ENCODE assay signal across 27 mouse cellular contexts in the genomic region with DNA sequence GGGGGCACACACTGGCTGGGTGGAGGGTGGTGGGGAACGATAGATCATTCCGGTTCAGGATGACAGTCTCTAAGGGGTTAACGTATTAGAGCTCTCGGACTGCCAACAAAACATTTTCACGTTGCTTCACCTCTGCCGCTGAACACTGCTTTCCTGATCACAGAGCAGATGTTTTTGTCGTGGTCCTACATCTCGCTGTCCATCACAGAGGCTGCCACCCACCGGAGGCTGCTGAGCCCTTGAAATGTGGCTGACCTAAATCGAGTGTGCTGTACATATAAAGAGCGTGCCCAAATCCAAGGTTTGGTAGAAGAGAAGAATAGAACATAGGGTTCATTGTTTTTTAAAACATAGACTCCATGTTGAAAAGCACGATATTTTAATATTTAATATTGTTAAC.
DNase-seq lines count a peak whose midpoint lies in the region; ATAC-seq lines count a peak whose summit lies in the region.
"Had no signal": no experiment of that assay in that cellular context is flagged by ENCODE, and none has a peak within 500 bp of the region (broad histone marks: within the 10 kb centered on the region; RNA-seq: fewer than 3 reads in every experiment).

No protein-coding gene starts in this region.

- H3K4me1 ChIP-seq in hindbrain, embryonic 11.5 days (replicated peaks; ENCODE audit: control insufficient read depth, insufficient read depth, low read length): no peaks in the 10 kb centered on the region
- 0 out of 2 replicates have a peak, but pooled peaks cover 14% of the 10 kb centered on the region for H3K4me1 ChIP-seq in hindbrain, embryonic 10.5 days (replicated peaks)
- peaks cover 4% of the 10 kb centered on the region; the same call in 1 of the 2 replicates for H3K4me1 ChIP-seq in neural tube, embryonic 14.5 days (ENCODE audit: control insufficient read depth, insufficient read depth, low read length)
- H3K4me1 ChIP-seq in neural tube, embryonic 15.5 days: peaks cover 12% of the 10 kb centered on the region
- peaks cover 17% of the 10 kb centered on the region for H3K4me1 ChIP-seq in hindbrain, embryonic 13.5 days (replicated peaks)
- H3K4me1 ChIP-seq in hindbrain, embryonic 16.5 days (ENCODE audit: control insufficient read depth, insufficient read depth, low read depth, low read length): peaks cover 9% of the 10 kb centered on the region
- H3K4me1 ChIP-seq: liver, embryonic 15.5 days; neural tube, embryonic 12.5 days had no signal

- ATAC-seq in hindbrain, embryonic 11.5 days (ENCODE audit: low FRiP score): 0 out of 2 replicates have a peak, but pooled peaks have one; percentile 12
- ATAC-seq in neural tube, embryonic 14.5 days (ENCODE audit: low read depth): peak; percentile 59; the same call in 1 of the 2 replicates
- no peak for ATAC-seq in neural tube, embryonic 15.5 days (ENCODE audit: low FRiP score)
- no peak; the same call in 1 of the 2 replicates for ATAC-seq in hindbrain, embryonic 13.5 days (ENCODE audit: low FRiP score)
- ATAC-seq in hindbrain, embryonic 16.5 days: peak; percentile 64
- ATAC-seq: inflammation-experienced regulatory T-cells, adult 6 months had no signal

- 60% methylated on average over 12 of the region's 12 CpGs for WGBS in hindbrain, embryonic 11.5 days
- WGBS in hindbrain, embryonic 10.5 days: 70% methylated on average over 12 of the region's 12 CpGs
- 59% methylated on average over 12 of the region's 12 CpGs for WGBS in neural tube, embryonic 14.5 days
- WGBS in neural tube, embryonic 15.5 days: 62% methylated on average over 12 of the region's 12 CpGs
- 53% methylated on average over 12 of the region's 12 CpGs for WGBS in hindbrain, embryonic 13.5 days
- 46% methylated on average over 12 of the region's 12 CpGs for whole genome bisulfite sequencing in hindbrain, embryonic 16.5 days

- H3K9me3 ChIP-seq in hindbrain, embryonic 11.5 days (ENCODE audit: control insufficient read depth, low read length): no peaks in the 10 kb centered on the region
- no peaks in the 10 kb centered on the region for H3K9me3 ChIP-seq in hindbrain, embryonic 10.5 days
- no peaks in the 10 kb centered on the region for H3K9me3 ChIP-seq in neural tube, embryonic 14.5 days (ENCODE audit: control insufficient read depth, low read length)
- no peaks in the 10 kb centered on the region for H3K9me3 ChIP-seq in neural tube, embryonic 15.5 days (replicated peaks)
- no peaks in the 10 kb centered on the region for H3K9me3 ChIP-seq in hindbrain, embryonic 13.5 days
- H3K9me3 ChIP-seq in hindbrain, embryonic 16.5 days (ENCODE audit: control insufficient read depth, low read length): no peaks in the 10 kb centered on the region
- H3K9me3 ChIP-seq: embryonic facial prominence, embryonic 10.5 days; embryonic facial prominence, embryonic 15.5 days; heart, embryonic 10.5 days; limb, embryonic 12.5 days; liver, embryonic 15.5 days; neural tube, embryonic 12.5 days had no signal

- no peaks in the 10 kb centered on the region for H3K36me3 ChIP-seq in hindbrain, embryonic 11.5 days (ENCODE audit: control insufficient read depth, insufficient read depth, low read length)
- H3K36me3 ChIP-seq in hindbrain, embryonic 10.5 days: no peaks in the 10 kb centered on the region
- H3K36me3 ChIP-seq in neural tube, embryonic 14.5 days (ENCODE audit: control insufficient read depth, insufficient read depth, low read length): no peaks in the 10 kb centered on the region
- no peaks in the 10 kb centered on the region for H3K36me3 ChIP-seq in neural tube, embryonic 15.5 days
- no peaks in the 10 kb centered on the region for H3K36me3 ChIP-seq in hindbrain, embryonic 13.5 days
- no peaks in the 10 kb centered on the region for H3K36me3 ChIP-seq in hindbrain, embryonic 16.5 days (ENCODE audit: control insufficient read depth, insufficient read depth, low read length)
- H3K36me3 ChIP-seq: embryonic facial prominence, embryonic 10.5 days; embryonic facial prominence, embryonic 15.5 days; heart, embryonic 10.5 days; limb, embryonic 12.5 days; liver, embryonic 15.5 days; neural tube, embryonic 12.5 days had no signal

- H3K27ac ChIP-seq in hindbrain, embryonic 11.5 days (ENCODE audit: low read depth, low read length): no peak overlapping the region
- no peak overlapping the region for H3K27ac ChIP-seq in hindbrain, embryonic 10.5 days
- H3K27ac ChIP-seq in neural tube, embryonic 14.5 days (ENCODE audit: low read depth, low read length): 0 out of 2 replicates have a peak overlapping the region, but pooled peaks have one; percentile 6
- H3K27ac ChIP-seq in neural tube, embryonic 15.5 days (replicated peaks): no peak overlapping the region
- H3K27ac ChIP-seq in hindbrain, embryonic 13.5 days: peak overlapping the region; percentile 69
- H3K27ac ChIP-seq in hindbrain, embryonic 16.5 days (ENCODE audit: low read depth, low read length): no peak overlapping the region
- H3K27ac ChIP-seq: embryonic facial prominence, embryonic 10.5 days; embryonic facial prominence, embryonic 15.5 days; heart, embryonic 10.5 days; limb, embryonic 12.5 days; liver, embryonic 15.5 days; neural tube, embryonic 12.5 days had no signal

- no peak overlapping the region for H3K9ac ChIP-seq in hindbrain, embryonic 11.5 days (ENCODE audit: low read depth, low read length)
- no peak overlapping the region for H3K9ac ChIP-seq in neural tube, embryonic 14.5 days (replicated peaks; ENCODE audit: low read depth, low read length)
- H3K9ac ChIP-seq in neural tube, embryonic 15.5 days (replicated peaks): no peak overlapping the region
- no peak overlapping the region for H3K9ac ChIP-seq in hindbrain, embryonic 13.5 days
- H3K9ac ChIP-seq in hindbrain, embryonic 16.5 days (ENCODE audit: low read depth, low read length): no peak overlapping the region; the same call in 1 of the 2 replicates
- H3K9ac ChIP-seq: embryonic facial prominence, embryonic 15.5 days; limb, embryonic 12.5 days; liver, embryonic 15.5 days; lung, embryonic 14.5 days; neural tube, embryonic 12.5 days had no signal

- no peaks in the 10 kb centered on the region for H3K27me3 ChIP-seq in hindbrain, embryonic 11.5 days (ENCODE audit: control insufficient read depth, insufficient read depth, low read length)
- H3K27me3 ChIP-seq in hindbrain, embryonic 10.5 days (ENCODE audit: insufficient read depth, poor library complexity, severe bottlenecking): no peaks in the 10 kb centered on the region
- no peaks in the 10 kb centered on the region for H3K27me3 ChIP-seq in neural tube, embryonic 14.5 days (ENCODE audit: control insufficient read depth, insufficient read depth, low read length)
- no peaks in the 10 kb centered on the region for H3K27me3 ChIP-seq in neural tube, embryonic 15.5 days (replicated peaks)
- no peaks in the 10 kb centered on the region for H3K27me3 ChIP-seq in hindbrain, embryonic 13.5 days
- no peaks in the 10 kb centered on the region for H3K27me3 ChIP-seq in hindbrain, embryonic 16.5 days (replicated peaks; ENCODE audit: control insufficient read depth, insufficient read depth, low read length)
- H3K27me3 ChIP-seq: embryonic facial prominence, embryonic 15.5 days; limb, embryonic 12.5 days; liver, embryonic 15.5 days; neural tube, embryonic 12.5 days had no signal

- no peak overlapping the region for H3K4me2 ChIP-seq in hindbrain, embryonic 11.5 days (replicated peaks; ENCODE audit: low read depth, low read length)
- no peak overlapping the region for H3K4me2 ChIP-seq in neural tube, embryonic 14.5 days (ENCODE audit: low read depth, low read length)
- no peak overlapping the region for H3K4me2 ChIP-seq in neural tube, embryonic 15.5 days
- no peak overlapping the region for H3K4me2 ChIP-seq in hindbrain, embryonic 13.5 days
- H3K4me2 ChIP-seq in hindbrain, embryonic 16.5 days (ENCODE audit: low read length): no peak overlapping the region
- H3K4me2 ChIP-seq: embryonic facial prominence, embryonic 15.5 days; limb, embryonic 12.5 days; liver, embryonic 15.5 days; lung, embryonic 14.5 days; neural tube, embryonic 12.5 days had no signal

- H3K4me3 ChIP-seq in hindbrain, embryonic 11.5 days (ENCODE audit: low read depth, low read length): no peak overlapping the region
- H3K4me3 ChIP-seq in hindbrain, embryonic 10.5 days: no peak overlapping the region
- no peak overlapping the region for H3K4me3 ChIP-seq in neural tube, embryonic 14.5 days (ENCODE audit: low read depth, low read length)
- H3K4me3 ChIP-seq in neural tube, embryonic 15.5 days (replicated peaks): no peak overlapping the region
- no peak overlapping the region for H3K4me3 ChIP-seq in hindbrain, embryonic 13.5 days
- no peak overlapping the region for H3K4me3 ChIP-seq in hindbrain, embryonic 16.5 days (ENCODE audit: low read length)
- H3K4me3 ChIP-seq: embryonic facial prominence, embryonic 10.5 days; embryonic facial prominence, embryonic 15.5 days; heart, embryonic 10.5 days; limb, embryonic 12.5 days; liver, embryonic 15.5 days; neural tube, embryonic 12.5 days had no signal

- no peak for DNase-seq in hindbrain, embryonic 11.5 days (ENCODE audit: low spot score)
- no peak for DNase-seq in hindbrain, embryonic 10.5 days (ENCODE audit: low spot score)
- DNase-seq in left cerebral cortex, adult 18-20 months (ENCODE audit: low spot score in 2 of 2): no peak
- DNase-seq in ovary, postnatal 36 days (ENCODE audit: low spot score): no peak
- DNase-seq: adrenal gland, adult 8-10 months; B cell, adult 2 months; cerebellum, adult 8-10 months; cerebellum, postnatal 25 days; gastrocnemius, postnatal 25 days; heart, adult 11 months; heart, postnatal 36 days; kidney, adult 11 months; kidney, postnatal 14 days; layer of hippocampus, adult 9-11 months; lung, embryonic 14.5 days; lung, postnatal 14 days had no signal

Comparison
In these comparisons a context has a peak if more than half of its experiments do, and no peak if none do; other contexts are left out.
1. ATAC-seq: peak in hindbrain, embryonic 11.5 days (single experiment), neural tube, embryonic 14.5 days (single experiment) and hindbrain, embryonic 16.5 days (single experiment); none in neural tube, embryonic 15.5 days (single experiment) and hindbrain, embryonic 13.5 days (single experiment).
2. H3K27ac ChIP-seq: peak in neural tube, embryonic 14.5 days (single experiment) and hindbrain, embryonic 13.5 days (single experiment); none in hindbrain, embryonic 11.5 days (single experiment), hindbrain, embryonic 10.5 days (single experiment), neural tube, embryonic 15.5 days (single experiment) and hindbrain, embryonic 16.5 days (single experiment).